Mouse (Mus musculus): ENCODE results near the gene Itln1. TPM values are rescaled to one million over a fixed set of nuclear protein-coding genes. Genes with fewer than 3 reads are reported as not detected.
"Not testable (repeated sequence)": the region's sequence is repeated elsewhere in the genome, so short reads cannot be mapped to it uniquely, and the experiment has no call there.

The Itln1 gene
- polyA plus RNA-seq, 1 experiment, result not detected

DNA sequence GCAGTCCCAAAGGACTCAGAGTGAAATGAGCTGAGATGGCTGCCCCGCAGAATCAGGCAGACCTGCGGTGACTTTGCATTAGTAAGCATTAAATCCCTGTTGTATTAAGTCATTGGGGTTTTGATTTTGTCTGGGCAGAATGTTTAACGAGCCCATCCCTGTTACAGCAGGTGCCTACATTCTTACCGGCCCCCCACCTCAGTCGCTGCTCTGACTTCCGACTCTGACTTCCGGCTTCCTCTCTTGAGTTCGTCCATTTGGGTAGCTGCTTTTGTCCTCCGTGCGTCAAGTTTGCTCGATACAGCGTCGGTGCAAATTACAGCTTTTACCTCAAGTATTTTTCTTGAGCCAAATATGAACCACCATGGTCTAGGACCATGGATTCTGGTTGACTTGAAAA is 40.9 kb downstream of the Itln1 start:
- H3K4me3 ChIP-seq (replicated peaks; ENCODE audit: control insufficient read depth, low read depth, low read length), result no peak overlapping the region
- WGBS, result 93% methylated on average over 13 of the region's 13 CpGs
- H3K27ac ChIP-seq (ENCODE audit: control insufficient read depth, insufficient read depth, low read depth, low read length, poor library complexity), result no peak overlapping the region
- TF ChIP-seq CTCF (IDR thresholded peaks at IDR 0.05; ENCODE audit: control insufficient read depth, insufficient read depth, low read length), result no peak
- no peak for TF ChIP-seq POLR2A (IDR thresholded peaks at IDR 0.05; ENCODE audit: borderline replicate concordance, control insufficient read depth, low read depth, low read length)
- H3K4me1 ChIP-seq (ENCODE audit: control insufficient read depth, insufficient read depth, low read length), result no peaks in the 10 kb centered on the region

DNA sequence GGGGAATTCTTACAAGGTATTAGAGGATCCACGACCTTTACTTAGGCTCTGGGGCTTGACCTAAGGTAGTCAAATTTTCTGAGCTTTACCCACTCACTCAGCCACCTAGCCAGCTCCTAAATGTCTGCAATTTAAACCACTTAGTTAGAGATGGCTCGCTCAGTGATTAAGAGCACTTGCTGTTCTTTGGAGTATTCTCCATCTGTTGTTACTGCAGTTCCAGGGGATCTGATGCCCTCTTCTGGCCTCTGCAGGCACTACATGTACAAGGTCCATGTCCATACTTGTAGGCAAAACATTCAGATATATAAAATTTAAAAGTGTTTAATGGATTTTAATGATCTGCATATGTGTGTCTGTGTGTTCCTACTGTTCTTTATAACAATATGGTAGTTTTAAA is 56.1 kb downstream of the Itln1 start:
- H3K27ac ChIP-seq (ENCODE audit: control insufficient read depth, insufficient read depth, low read depth, low read length, poor library complexity), result no peak overlapping the region
- peak; percentile 52 for TF ChIP-seq CTCF (IDR thresholded peaks at IDR 0.05; ENCODE audit: control insufficient read depth, insufficient read depth, low read length)
- TF ChIP-seq POLR2A (IDR thresholded peaks at IDR 0.05; ENCODE audit: borderline replicate concordance, control insufficient read depth, low read depth, low read length), result no peak
- peaks cover 4% of the 10 kb centered on the region for H3K4me1 ChIP-seq (ENCODE audit: control insufficient read depth, insufficient read depth, low read length)
- no peak overlapping the region for H3K4me3 ChIP-seq (replicated peaks; ENCODE audit: control insufficient read depth, low read depth, low read length)
- WGBS, result 27% methylated on average over 2 of the region's 2 CpGs

DNA sequence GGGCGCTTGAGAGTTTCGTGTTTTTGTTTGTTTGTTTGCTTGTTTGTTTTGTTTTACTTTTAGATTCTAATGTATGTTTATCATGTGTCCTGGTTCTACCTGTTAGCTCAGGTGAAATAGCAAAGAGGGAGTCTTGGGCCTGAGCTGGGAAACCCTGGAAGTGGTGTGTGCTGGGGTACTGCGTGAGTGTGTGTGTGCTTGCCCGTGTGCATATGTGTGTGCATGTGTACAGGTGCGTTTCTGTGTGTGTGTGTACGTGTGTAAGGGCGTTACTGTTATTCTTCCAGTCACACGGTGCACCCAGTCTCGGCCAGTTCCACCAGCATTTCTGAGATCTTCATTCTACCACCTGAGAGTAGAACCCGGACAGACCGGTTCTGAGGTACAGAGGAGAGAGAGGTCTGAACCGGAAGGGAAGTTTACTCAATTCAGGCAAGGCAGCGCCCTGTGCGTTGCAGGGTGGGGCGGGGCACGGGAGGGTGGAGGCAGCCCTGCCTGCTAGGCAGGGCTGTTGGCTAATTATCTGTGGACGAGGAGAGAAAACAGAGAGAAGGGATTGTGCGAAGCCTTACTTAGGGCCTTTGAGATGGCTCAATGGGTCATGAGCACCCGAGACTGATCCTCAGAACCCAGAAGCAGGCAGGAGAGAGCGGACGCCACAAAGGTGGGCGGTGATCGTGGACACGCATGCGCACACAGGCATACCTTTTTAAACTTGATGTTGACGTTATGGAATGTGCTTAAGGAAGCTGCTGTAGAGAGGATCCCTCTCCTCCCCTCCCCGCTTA is 57.1 kb downstream of the Itln1 start:
- Histone ChIP-seq H3K4me1 (ENCODE audit: control insufficient read depth, insufficient read depth, low read length) (peaks cover 4% of the 10 kb centered on the region), H3K4me3 (replicated peaks; ENCODE audit: control insufficient read depth, low read depth, low read length) (peak overlapping the region; percentile 46), H3K27ac (ENCODE audit: control insufficient read depth, insufficient read depth, low read depth, low read length, poor library complexity) (peak overlapping the region; percentile 74)
- no peak for TF ChIP-seq CTCF (IDR thresholded peaks at IDR 0.05; ENCODE audit: control insufficient read depth, insufficient read depth, low read length)
- TF ChIP-seq POLR2A (IDR thresholded peaks at IDR 0.05; ENCODE audit: borderline replicate concordance, control insufficient read depth, low read depth, low read length), result peak; percentile 17; the same call in 1 of the 2 replicates
- WGBS, result 54% methylated on average over 27 of the region's 27 CpGs

DNA sequence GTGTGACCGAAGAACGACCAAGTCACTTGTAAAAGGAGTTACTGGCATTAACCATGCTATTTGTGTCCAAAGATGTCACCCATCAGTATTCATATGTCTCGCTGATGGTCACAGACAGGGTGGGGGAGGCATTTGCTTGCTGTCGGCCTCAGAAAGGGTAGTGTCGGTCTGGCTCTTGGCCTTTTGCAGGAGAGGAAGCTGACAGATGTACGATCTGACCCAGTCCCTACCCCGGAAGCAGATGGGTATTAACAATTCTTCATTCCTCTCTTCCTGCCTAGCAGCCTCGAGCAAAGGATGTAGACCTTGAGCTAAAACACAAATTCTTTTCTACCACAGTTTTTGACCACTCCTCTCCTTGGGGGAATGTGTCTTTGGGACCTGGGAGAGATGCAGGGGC is 58.0 kb downstream of the Itln1 start:
- no peak overlapping the region for H3K27ac ChIP-seq (ENCODE audit: control insufficient read depth, insufficient read depth, low read depth, low read length, poor library complexity)
- WGBS, result 69% methylated on average over 8 of the region's 8 CpGs
- TF ChIP-seq CTCF (IDR thresholded peaks at IDR 0.05; ENCODE audit: control insufficient read depth, insufficient read depth, low read length), result no peak
- TF ChIP-seq POLR2A (IDR thresholded peaks at IDR 0.05; ENCODE audit: borderline replicate concordance, control insufficient read depth, low read depth, low read length), result no peak
- peaks cover 4% of the 10 kb centered on the region for H3K4me1 ChIP-seq (ENCODE audit: control insufficient read depth, insufficient read depth, low read length)
- no peak overlapping the region for H3K4me3 ChIP-seq (replicated peaks; ENCODE audit: control insufficient read depth, low read depth, low read length)

DNA sequence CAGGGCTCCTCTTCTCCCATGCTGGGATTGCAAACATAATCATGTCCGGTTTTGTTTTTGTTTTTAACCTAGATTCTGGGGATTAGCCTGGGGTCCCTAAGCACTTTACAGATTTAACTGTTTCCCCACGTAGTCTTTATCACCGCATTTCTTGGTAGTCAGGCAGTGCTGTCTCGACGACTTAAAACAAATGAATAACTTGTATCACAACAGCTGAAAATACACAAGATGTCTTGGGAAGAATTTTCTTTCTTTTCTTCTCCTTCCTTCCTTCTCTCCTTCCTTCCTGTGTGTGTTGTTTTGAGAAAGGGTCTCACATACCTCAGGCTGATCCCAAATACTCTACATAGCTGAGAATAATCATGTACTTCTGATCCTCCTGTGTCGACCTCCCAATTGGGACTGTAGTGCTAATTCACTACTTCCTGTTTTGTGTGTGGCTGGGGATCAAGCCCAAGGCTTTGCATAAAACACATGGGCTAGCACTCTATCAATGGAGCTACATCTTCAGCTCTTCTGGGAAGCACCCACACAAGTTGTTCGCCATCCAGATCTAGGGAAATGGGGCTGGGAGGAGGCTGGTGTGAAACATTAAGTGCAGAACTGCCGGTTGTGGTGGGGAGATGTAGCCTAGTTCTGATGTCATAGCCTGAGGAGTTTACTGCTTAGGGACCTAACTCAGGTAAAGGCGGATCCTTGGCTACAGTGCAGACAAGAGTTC is 61.0 kb downstream of the Itln1 start:
- WGBS, result 65% methylated on average over 9 of the region's 9 CpGs
- TF ChIP-seq POLR2A (IDR thresholded peaks at IDR 0.05; ENCODE audit: borderline replicate concordance, control insufficient read depth, low read depth, low read length) (no peak), CTCF (IDR thresholded peaks at IDR 0.05; ENCODE audit: control insufficient read depth, insufficient read depth, low read length) (no peak)
- Histone ChIP-seq H3K4me3 (replicated peaks; ENCODE audit: control insufficient read depth, low read depth, low read length) (no peak overlapping the region), H3K4me1 (ENCODE audit: control insufficient read depth, insufficient read depth, low read length) (peaks cover 4% of the 10 kb centered on the region), H3K27ac (ENCODE audit: control insufficient read depth, insufficient read depth, low read depth, low read length, poor library complexity) (no peak overlapping the region)

DNA sequence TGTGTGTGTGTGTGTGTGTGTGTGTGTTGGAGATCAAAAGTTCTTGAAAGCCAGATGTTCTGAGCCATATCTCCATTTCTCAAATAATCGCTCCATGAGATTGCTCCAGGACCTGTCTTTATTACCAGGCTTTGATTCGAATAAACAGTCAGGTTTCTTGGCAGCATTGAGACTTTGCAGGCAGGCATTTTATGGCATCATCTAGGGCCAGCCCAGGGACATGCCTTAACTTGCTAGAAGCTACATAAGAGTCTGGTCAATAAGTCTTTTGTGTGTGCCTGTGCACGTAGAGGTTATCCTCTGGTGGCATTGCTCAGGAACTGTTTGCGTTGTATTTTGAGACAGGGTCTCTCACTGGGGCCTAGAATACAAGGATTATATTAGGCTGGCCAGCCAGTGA is 61.6 kb downstream of the Itln1 start:
- H3K4me1 ChIP-seq (ENCODE audit: control insufficient read depth, insufficient read depth, low read length), result peaks cover 4% of the 10 kb centered on the region
- 82% methylated on average over 4 of the region's 4 CpGs for WGBS

DNA sequence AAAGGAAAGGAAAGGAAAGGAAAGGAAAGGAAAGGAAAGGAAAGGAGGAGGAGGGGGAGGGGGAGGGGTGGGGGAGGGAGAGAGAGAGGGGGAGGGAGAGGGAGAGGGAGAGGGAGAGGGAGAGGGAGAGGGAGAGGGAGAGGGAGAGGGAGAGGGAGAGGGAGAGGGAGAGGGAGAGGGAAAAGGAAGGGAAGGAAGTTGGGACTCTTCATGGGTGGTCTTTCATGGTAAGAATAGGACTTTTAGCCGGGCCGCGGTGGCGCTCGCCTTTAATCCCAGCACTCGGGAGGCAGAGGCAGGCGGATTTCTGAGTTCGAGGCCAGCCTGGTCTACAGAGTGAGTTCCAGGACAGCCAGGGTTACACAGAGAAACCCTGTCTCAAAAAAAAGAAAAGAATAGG is 63.2 kb downstream of the Itln1 start:
- WGBS, result 87% methylated on average over 8 of the region's 8 CpGs
- H3K27ac ChIP-seq (ENCODE audit: control insufficient read depth, insufficient read depth, low read depth, low read length, poor library complexity); H3K4me3 ChIP-seq (replicated peaks; ENCODE audit: control insufficient read depth, low read depth, low read length); H3K4me1 ChIP-seq (ENCODE audit: control insufficient read depth, insufficient read depth, low read length): not testable (repeated sequence)

More for the DNA sequence above, 61.6 kb downstream of the Itln1 start:
- TF ChIP-seq POLR2A (IDR thresholded peaks at IDR 0.05; ENCODE audit: borderline replicate concordance, control insufficient read depth, low read depth, low read length) (no peak), CTCF (IDR thresholded peaks at IDR 0.05; ENCODE audit: control insufficient read depth, insufficient read depth, low read length) (no peak)
- Histone ChIP-seq H3K4me3 (replicated peaks; ENCODE audit: control insufficient read depth, low read depth, low read length) (no peak overlapping the region), H3K27ac (ENCODE audit: control insufficient read depth, insufficient read depth, low read depth, low read length, poor library complexity) (no peak overlapping the region)

DNA sequence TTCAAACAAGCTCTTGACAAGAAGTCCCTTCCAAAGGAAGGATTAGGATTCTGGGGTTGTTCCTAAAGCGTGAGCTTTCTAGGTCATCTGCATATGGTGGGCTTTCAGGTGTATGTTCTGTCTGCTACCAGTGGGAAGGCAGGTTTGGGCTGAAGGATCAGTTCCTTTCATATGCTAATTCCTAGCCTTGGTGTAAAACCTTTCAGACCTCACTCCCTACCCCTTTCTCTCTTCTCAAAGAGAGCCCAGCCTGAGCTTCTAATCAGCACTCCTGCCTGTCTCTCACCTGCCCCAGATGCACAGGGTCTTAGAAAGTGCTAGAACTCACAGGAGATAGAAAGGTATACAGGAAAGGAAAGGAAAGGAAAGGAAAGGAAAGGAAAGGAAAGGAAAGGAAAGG is 63.6 kb downstream of the Itln1 start:
- Histone ChIP-seq H3K4me3 (replicated peaks; ENCODE audit: control insufficient read depth, low read depth, low read length) (no peak overlapping the region), H3K27ac (ENCODE audit: control insufficient read depth, insufficient read depth, low read depth, low read length, poor library complexity) (no peak overlapping the region), H3K4me1 (ENCODE audit: control insufficient read depth, insufficient read depth, low read length) (no peaks in the 10 kb centered on the region; the same call in none of the 2 replicates)
- WGBS, result 84% methylated on average over 1 of the region's 1 CpGs
- TF ChIP-seq POLR2A (IDR thresholded peaks at IDR 0.05; ENCODE audit: borderline replicate concordance, control insufficient read depth, low read depth, low read length) (no peak), CTCF (IDR thresholded peaks at IDR 0.05; ENCODE audit: control insufficient read depth, insufficient read depth, low read length) (no peak)

Data from bone marrow, adult 2 months (tissue).